Comparison of ENCODE assay signal across 12 mouse cellular contexts in genomic region chr11:21141755-21142154, GRCm38 (mm10).
"Had no signal": no experiment of that assay in that cellular context is flagged by ENCODE, and none has a peak within 500 bp of the region (broad histone marks: within the 10 kb centered on the region; RNA-seq: fewer than 3 reads in every experiment).

No protein-coding gene starts in this region.

- H3K27me3 ChIP-seq: midbrain, embryonic 12.5 days; midbrain, embryonic 15.5 days; neural tube, embryonic 12.5 days had no signal

- H3K4me1 ChIP-seq: midbrain, embryonic 10.5 days; midbrain, embryonic 12.5 days; midbrain, embryonic 15.5 days; neural tube, embryonic 12.5 days had no signal

- ATAC-seq: midbrain, embryonic 15.5 days had no signal

- H3K4me2 ChIP-seq: lung, embryonic 14.5 days; midbrain, embryonic 12.5 days; midbrain, embryonic 15.5 days; neural tube, embryonic 12.5 days had no signal

- H3K9ac ChIP-seq: lung, embryonic 14.5 days; midbrain, embryonic 12.5 days; midbrain, embryonic 15.5 days; neural tube, embryonic 12.5 days had no signal

- H3K9me3 ChIP-seq: midbrain, embryonic 10.5 days; midbrain, embryonic 12.5 days; midbrain, embryonic 15.5 days; neural tube, embryonic 12.5 days had no signal

- H3K4me3 ChIP-seq: midbrain, embryonic 10.5 days; midbrain, embryonic 12.5 days; midbrain, embryonic 15.5 days; neural tube, embryonic 12.5 days had no signal

- DNase-seq: lung, adult 18-20 months; lung, embryonic 14.5 days; lung, postnatal 10 days; lung, postnatal 4 days; right cerebral cortex, postnatal 14 days; thymus, adult 18-20 months; thymus, postnatal 14 days; thymus, postnatal 36 days had no signal

- H3K27ac ChIP-seq: midbrain, embryonic 10.5 days; midbrain, embryonic 12.5 days; midbrain, embryonic 15.5 days; neural tube, embryonic 12.5 days had no signal
